Mouse (Mus musculus): ENCODE measurements at regions not wholly inside any gene's neighbourhood (a gene's known extent, or its start where the extent isn't known, plus 50 kb on each side); places are given as distances from the start of the nearest gene placed in this dataset.
"Not testable (repeated sequence)": the region's sequence is repeated elsewhere in the genome, so short reads cannot be mapped to it uniquely, and the experiment has no call there.

GRCm38 (mm10) chr8:126772748-126773147 lies 172.9 kb downstream of the Tomm20 start:
- DNase-seq = no peak

GRCm38 (mm10) chr8:126772194-126772593 lies 173.4 kb downstream of the Tomm20 start:
- DNase-seq = no peak

GRCm38 (mm10) chr8:126770374-126770773 lies 175.3 kb downstream of the Tomm20 start:
- not testable (repeated sequence) for DNase-seq

- DNase-seq = no peak
Observed at GRCm38 (mm10) chr8:126768142-126768541, 174.4 kb upstream of the Irf2bp2 start.

GRCm38 (mm10) chr8:126767341-126767740 lies 173.6 kb upstream of the Irf2bp2 start:
- DNase-seq = no peak

GRCm38 (mm10) chr8:126765693-126766238 lies 172.0 kb upstream of the Irf2bp2 start:
- DNase-seq = no peak

GRCm38 (mm10) chr8:126763600-126763999 lies 169.8 kb upstream of the Irf2bp2 start:
- DNase-seq = no peak

- no peak for DNase-seq
Observed at GRCm38 (mm10) chr8:126759711-126760110, 165.9 kb upstream of the Irf2bp2 start.

GRCm38 (mm10) chr8:126758951-126759350 lies 165.2 kb upstream of the Irf2bp2 start:
- DNase-seq = no peak

GRCm38 (mm10) chr8:126757951-126758757 lies 164.4 kb upstream of the Irf2bp2 start:
- DNase-seq = peak; percentile 34

GRCm38 (mm10) chr8:126756300-126757097 lies 162.7 kb upstream of the Irf2bp2 start:
- DNase-seq = no peak

GRCm38 (mm10) chr8:126755669-126756068 lies 161.9 kb upstream of the Irf2bp2 start:
- DNase-seq = no peak

- no peak for DNase-seq
Observed at GRCm38 (mm10) chr8:126754361-126754809, 160.6 kb upstream of the Irf2bp2 start.

GRCm38 (mm10) chr8:126753059-126753855 lies 159.5 kb upstream of the Irf2bp2 start:
- DNase-seq = no peak

GRCm38 (mm10) chr8:126751416-126752140 lies 157.8 kb upstream of the Irf2bp2 start:
- DNase-seq = no peak

GRCm38 (mm10) chr8:126745992-126746775 lies 152.4 kb upstream of the Irf2bp2 start:
- no peak for DNase-seq

GRCm38 (mm10) chr8:126744747-126745382 lies 151.1 kb upstream of the Irf2bp2 start:
- no peak for DNase-seq

GRCm38 (mm10) chr8:126743296-126743695 lies 149.5 kb upstream of the Irf2bp2 start:
- no peak for DNase-seq

GRCm38 (mm10) chr8:126742081-126742480 lies 148.3 kb upstream of the Irf2bp2 start:
- no peak for DNase-seq

- DNase-seq = no peak
Observed at GRCm38 (mm10) chr8:126741031-126741430, 147.2 kb upstream of the Irf2bp2 start.

- DNase-seq = no peak
Observed at GRCm38 (mm10) chr8:126739768-126740167, 146.0 kb upstream of the Irf2bp2 start.

Data from liver (tissue).